ENCODE assay signal across 16 mouse cellular contexts in genomic region chr17:71828647-71829414, GRCm38 (mm10).
DNase-seq lines count a peak whose midpoint lies in the region; ATAC-seq and TF ChIP-seq lines count a peak whose summit lies in the region.
"Had no signal": no experiment of that assay in that cellular context is flagged by ENCODE, and none has a peak within 500 bp of the region (broad histone marks: within the 10 kb centered on the region; RNA-seq: fewer than 3 reads in every experiment).

No protein-coding gene starts in this region.

- no peak overlapping the region for H3K4me2 ChIP-seq in heart, embryonic 12.5 days
- no peak overlapping the region for H3K4me2 ChIP-seq in lung, embryonic 14.5 days
- no peak overlapping the region for H3K4me2 ChIP-seq in stomach, embryonic 16.5 days (ENCODE audit: low read depth, low read length)
- H3K4me2 ChIP-seq: hindbrain, embryonic 14.5 days; midbrain, embryonic 15.5 days had no signal

- no peak overlapping the region for H3K27ac ChIP-seq in heart, embryonic 12.5 days (ENCODE audit: poor library complexity, severe bottlenecking)
- no peak overlapping the region for H3K27ac ChIP-seq in lung, embryonic 14.5 days (ENCODE audit: low read depth)
- H3K27ac ChIP-seq in stomach, embryonic 16.5 days (ENCODE audit: low read length), result no peak overlapping the region
- H3K27ac ChIP-seq: heart, embryonic 10.5 days; hindbrain, embryonic 14.5 days; midbrain, embryonic 15.5 days had no signal

- H3K4me3 ChIP-seq in heart, embryonic 12.5 days, result no peak overlapping the region
- H3K4me3 ChIP-seq in lung, embryonic 14.5 days (ENCODE audit: low read depth, low read length), result no peak overlapping the region
- no peak overlapping the region for H3K4me3 ChIP-seq in stomach, embryonic 16.5 days (replicated peaks; ENCODE audit: low read length)
- H3K4me3 ChIP-seq: heart, embryonic 10.5 days; midbrain, embryonic 15.5 days had no signal

- no peaks in the 10 kb centered on the region for H3K9me3 ChIP-seq in heart, embryonic 12.5 days (replicated peaks)
- no peaks in the 10 kb centered on the region for H3K9me3 ChIP-seq in lung, embryonic 14.5 days (ENCODE audit: low read depth, low read length)
- no peaks in the 10 kb centered on the region for H3K9me3 ChIP-seq in stomach, embryonic 16.5 days (replicated peaks; ENCODE audit: control insufficient read depth, low read length)
- H3K9me3 ChIP-seq: heart, embryonic 10.5 days; midbrain, embryonic 15.5 days had no signal

- no peaks in the 10 kb centered on the region for H3K27me3 ChIP-seq in heart, embryonic 12.5 days (replicated peaks)
- no peaks in the 10 kb centered on the region for H3K27me3 ChIP-seq in lung, embryonic 14.5 days (ENCODE audit: insufficient read depth, low read length)
- H3K27me3 ChIP-seq in stomach, embryonic 16.5 days (ENCODE audit: control insufficient read depth, insufficient read depth, low read length), result no peaks in the 10 kb centered on the region
- H3K27me3 ChIP-seq: midbrain, embryonic 15.5 days had no signal

- intact Hi-C loops in gastrocnemius, postnatal 14 days (cut with DNase I; ENCODE audit: low total_unique reads), result no loop called here

- H3K36me3 ChIP-seq in heart, embryonic 12.5 days, result peaks cover 65% of the 10 kb centered on the region
- 0 out of 2 replicates have a peak, but pooled peaks cover 4% of the 10 kb centered on the region for H3K36me3 ChIP-seq in lung, embryonic 14.5 days (ENCODE audit: insufficient read depth)
- H3K36me3 ChIP-seq in stomach, embryonic 16.5 days (ENCODE audit: control insufficient read depth, insufficient read depth, low read length), result no peaks in the 10 kb centered on the region

- ATAC-seq in heart, embryonic 12.5 days (ENCODE audit: insufficient number of reproducible peaks, low FRiP score), result 0 out of 2 replicates have a peak, but pooled peaks have one; percentile 38
- no peak for ATAC-seq in lung, embryonic 14.5 days (ENCODE audit: insufficient read depth)
- peak; percentile 50 for ATAC-seq in stomach, embryonic 16.5 days (ENCODE audit: insufficient read depth, low FRiP score)
- ATAC-seq: midbrain, embryonic 15.5 days had no signal

- WGBS in heart, embryonic 12.5 days, result 44% methylated on average over 12 of the region's 12 CpGs
- WGBS in lung, embryonic 14.5 days, result 30% methylated on average over 12 of the region's 12 CpGs
- WGBS in stomach, embryonic 16.5 days, result 41% methylated on average over 12 of the region's 12 CpGs

- no peak for DNase-seq in heart, adult 18-20 months
- peak; percentile 12 for DNase-seq in lung, embryonic 14.5 days
- no peak for DNase-seq in lung, adult 18-20 months
- peak; percentile 10 to 59 for DNase-seq in kidney, postnatal 25 days
- DNase-seq in gastrocnemius, postnatal 14 days, result no peak
- DNase-seq in cerebellum, postnatal 14 days, result no peak
- DNase-seq: adrenal gland, postnatal 25 days; cerebellum, adult 18-20 months; gastrocnemius, postnatal 36 days; heart, postnatal 14 days; lung, adult 2 months had no signal

- TF ChIP-seq CTCF in lung, embryonic 14.5 days (IDR thresholded peaks at IDR 0.05; ENCODE audit: low read depth), result no peak

- peaks cover 24% of the 10 kb centered on the region for H3K4me1 ChIP-seq in heart, embryonic 12.5 days (replicated peaks)
- no peaks in the 10 kb centered on the region for H3K4me1 ChIP-seq in lung, embryonic 14.5 days (ENCODE audit: insufficient read depth)
- peaks cover 8% of the 10 kb centered on the region; the same call in 1 of the 2 replicates for H3K4me1 ChIP-seq in stomach, embryonic 16.5 days (ENCODE audit: control insufficient read depth, insufficient read depth, low read length)
- H3K4me1 ChIP-seq: midbrain, embryonic 15.5 days had no signal

- no peak overlapping the region for H3K9ac ChIP-seq in heart, embryonic 12.5 days
- H3K9ac ChIP-seq in lung, embryonic 14.5 days, result no peak overlapping the region
- H3K9ac ChIP-seq in stomach, embryonic 16.5 days (ENCODE audit: low read length), result no peak overlapping the region
- H3K9ac ChIP-seq: hindbrain, embryonic 14.5 days; midbrain, embryonic 15.5 days had no signal

Comparison
In these comparisons a context has a peak if more than half of its experiments do, and no peak if none do; other contexts are left out.
1. DNase-seq: peak in lung, embryonic 14.5 days (single experiment) and kidney, postnatal 25 days (2 of 2); none in heart, adult 18-20 months (0 of 2), lung, adult 18-20 months (0 of 2), gastrocnemius, postnatal 14 days (single experiment) and cerebellum, postnatal 14 days (0 of 2).